Mouse (Mus musculus): ENCODE data around the gene Gm42957. TPM values are rescaled to one million over a fixed set of nuclear protein-coding genes. Genes with fewer than 3 reads are reported as not detected.

Gm42957 gene
- polyA plus RNA-seq (2014; fragmentation: Illumina TruSeq; extraction: RNeasy Lipid Tissue Mini Kit (QIAGEN cat#74804); ENCODE audit: low read depth, low replicate concordance) = not detected

DNA sequence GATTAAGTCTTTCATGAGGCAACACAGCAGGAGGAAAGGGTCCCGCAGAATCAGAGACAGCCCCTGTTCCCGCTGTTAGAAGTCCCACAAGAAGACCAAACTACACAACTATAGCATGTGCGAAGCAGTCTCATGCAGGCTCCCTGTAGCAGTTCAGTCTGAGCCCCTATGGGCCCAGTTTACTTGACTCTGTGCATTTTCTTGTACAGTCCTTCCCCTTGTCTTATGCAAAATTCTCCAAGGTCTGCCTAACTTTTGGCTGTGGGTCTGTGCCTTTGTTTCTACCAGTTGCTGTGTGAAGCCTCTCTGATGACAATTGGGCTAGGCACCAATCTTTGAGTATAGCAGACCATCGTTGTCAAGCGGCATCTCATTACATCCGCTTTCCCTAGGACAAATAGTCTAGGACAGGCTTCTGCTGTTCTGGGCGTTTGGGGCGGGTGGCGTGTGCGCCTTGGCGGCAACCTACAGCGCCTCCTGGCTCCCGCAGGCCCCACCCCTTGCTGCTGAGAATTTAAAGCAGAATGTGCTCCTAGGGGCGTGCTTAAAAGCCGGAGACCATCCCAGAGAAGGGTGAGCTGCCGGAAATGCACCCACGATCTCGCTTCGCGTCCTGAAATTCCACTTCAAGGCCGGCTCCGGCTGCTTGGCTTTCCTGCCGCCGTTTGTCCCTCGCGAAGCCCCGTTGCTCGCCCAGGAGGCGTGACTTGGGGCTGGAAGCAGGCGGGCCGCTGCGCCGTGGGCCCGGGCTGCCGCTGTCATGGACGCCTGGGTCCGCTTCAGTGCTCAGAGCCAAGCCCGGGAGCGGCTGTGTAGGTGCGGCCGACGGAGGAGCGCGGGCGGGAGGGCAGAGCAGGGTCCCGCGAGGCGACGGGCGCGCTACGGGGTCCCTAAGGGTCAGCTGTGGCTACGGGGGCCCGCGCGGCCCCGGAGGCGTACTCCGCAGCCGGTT is at the start of gene Gm42957, which contains the start of gene Pex11b:
Gm42957 (plus strand) TSS at position 547 of the 952 bp plus-strand sequence.
Pex11b (plus strand) TSS at position 449 of the 952 bp plus-strand sequence.

DNA sequence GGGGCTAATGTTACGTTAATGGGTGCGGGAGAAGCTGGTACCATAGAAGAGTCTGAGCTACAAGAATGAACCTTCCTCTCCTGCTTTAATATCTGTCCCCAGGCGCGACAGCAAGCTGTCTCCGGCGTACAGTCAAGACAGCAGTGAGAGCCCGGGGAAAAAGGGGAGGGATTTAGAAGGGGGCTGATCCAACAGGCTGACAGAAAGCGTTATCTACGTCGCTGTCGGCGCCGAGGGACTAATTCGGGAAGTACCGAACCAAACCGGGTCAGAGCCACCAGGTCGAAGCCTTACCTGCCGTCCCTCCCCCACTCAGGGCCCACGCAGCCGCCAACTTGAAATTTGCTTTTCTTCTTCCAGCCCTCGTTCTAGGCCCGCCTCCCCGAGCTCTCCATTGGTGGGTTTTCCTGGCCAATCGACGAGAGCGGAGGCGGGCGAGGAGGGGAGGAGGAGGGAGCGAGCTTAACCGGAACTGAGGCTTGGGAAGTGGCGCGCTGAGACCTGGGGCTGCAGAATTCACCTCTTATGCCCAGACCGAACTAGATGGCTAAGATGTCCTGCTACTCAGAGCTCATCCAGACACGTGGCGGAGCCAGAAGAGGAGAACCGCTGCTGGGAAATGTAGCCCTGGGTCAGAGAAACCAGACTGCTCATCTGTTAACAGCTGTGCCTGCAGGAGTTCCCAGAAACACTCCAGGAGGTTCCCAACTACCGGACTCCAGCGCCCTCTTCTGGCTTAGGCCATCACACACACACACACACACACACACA is 41.3 kb upstream of the Gm42957 start, which contains the start of gene Polr3gl:
Polr3gl (minus strand) TSS at position 392 of the 771 bp plus-strand sequence.

GRCm38 (mm10) chr3:96596228-96596707 is 39.0 kb upstream of the Gm42957 start, which contains the start of gene Ankrd34a:
Gene Ankrd34a (plus strand): TSS chr3:96596636.

GRCm38 (mm10) chr3:96600639-96601250 is 34.5 kb upstream of the Gm42957 start, which contains the start of gene Lix1l:
Gene Lix1l (plus strand): TSS chr3:96601149.

DNA sequence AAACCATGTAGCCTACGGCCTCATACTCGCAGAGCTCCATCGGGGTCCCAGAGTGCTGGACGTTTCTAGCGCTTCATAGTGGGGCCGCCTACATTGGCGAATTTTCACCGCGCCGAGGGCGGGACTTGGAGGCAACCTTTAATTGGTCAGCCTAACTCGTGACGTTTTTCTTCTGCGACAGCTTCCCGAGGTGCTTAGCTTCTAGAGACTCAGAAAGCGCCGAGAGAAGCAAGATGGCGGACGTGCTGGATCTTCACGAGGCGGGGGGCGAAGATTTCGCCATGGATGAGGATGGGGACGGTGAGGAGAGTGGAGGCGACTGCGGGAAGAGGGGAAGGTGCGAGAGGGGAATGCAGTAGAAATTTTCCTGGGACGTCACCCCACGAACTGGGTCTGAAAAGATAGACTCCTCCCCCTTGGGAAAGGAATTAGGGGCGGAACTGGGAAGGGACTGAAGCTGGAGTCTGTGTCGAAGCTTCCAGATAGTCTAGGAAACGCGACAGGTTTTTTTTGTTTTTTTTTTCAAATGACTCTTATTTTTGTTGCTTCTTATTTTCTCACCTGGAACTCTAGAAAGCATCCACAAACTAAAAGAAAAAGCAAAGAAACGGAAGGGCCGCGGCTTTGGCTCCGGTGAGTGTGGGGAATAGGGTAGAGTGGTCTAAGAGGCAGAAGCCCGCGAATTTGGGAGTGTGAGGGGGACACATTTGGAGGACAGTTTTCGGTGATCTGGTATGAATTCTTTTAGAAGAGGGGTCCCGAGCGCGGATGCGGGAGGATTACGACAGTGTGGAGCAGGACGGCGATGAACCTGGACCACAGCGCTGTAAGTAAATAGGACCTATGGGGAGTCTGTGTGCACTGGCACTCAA is 5.3 kb upstream of the Gm42957 start, which contains the start of gene Rbm8a:
Rbm8a (plus strand) TSS at position 205 of the 872 bp plus-strand sequence.

GRCm38 (mm10) chr3:96645018-96645649 is 9.9 kb downstream of the Gm42957 start, which contains the start of gene Itga10:
Gene Itga10 (plus strand): TSS chr3:96645584.

DNA sequence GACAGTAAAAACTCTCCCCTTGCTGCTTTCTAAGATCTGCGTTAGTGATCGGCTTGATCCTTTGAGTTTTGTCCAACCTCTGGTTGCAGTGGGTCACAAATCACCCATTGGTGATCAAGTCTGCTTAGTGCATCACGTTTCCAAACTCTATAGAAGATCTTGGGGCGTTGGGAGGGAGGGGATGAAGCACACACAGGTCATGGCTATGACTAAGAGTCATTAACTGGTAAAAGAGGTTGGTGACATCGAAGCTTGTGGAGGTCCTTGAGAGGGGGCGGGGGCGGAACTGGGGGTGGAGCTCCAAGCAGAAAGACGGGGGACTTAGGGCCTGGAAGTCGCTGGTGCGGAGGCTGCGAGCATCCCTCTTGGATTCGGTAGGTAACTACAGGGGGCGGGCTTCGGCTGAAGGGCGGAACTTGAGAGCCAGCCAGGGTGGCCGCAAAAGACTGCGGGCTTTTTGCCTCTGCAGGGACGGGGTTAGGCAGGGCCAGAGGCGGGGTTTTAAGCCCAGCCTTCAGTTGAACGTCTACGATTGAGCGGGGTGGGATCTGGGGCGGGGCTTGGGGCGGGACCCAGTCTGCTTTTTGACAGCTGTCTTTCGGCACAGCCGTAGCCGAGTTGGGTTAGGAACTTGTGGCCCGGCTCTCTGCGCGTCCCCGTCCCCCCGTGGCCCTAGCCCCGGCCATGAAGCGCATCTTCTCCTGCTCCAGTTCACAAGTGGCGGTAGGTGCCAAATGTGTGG is 34.6 kb downstream of the Gm42957 start, which contains the start of gene Ankrd35:
Ankrd35 (plus strand) TSS at position 405 of the 742 bp plus-strand sequence.

GRCm38 (mm10) chr3:96696198-96696765 is 61.0 kb downstream of the Gm42957 start, which contains the start of gene Pias3:
Gene Pias3 (plus strand): TSS chr3:96696384.

Other genes with a start within 250 kb of the Gm42957 start
- gene BC107364, start 183.2 kb upstream of the Gm42957 start, polyA plus RNA-seq (2014; fragmentation: Illumina TruSeq; extraction: RNeasy Lipid Tissue Mini Kit (QIAGEN cat#74804); ENCODE audit: low read depth, low replicate concordance) = 3.0 TPM
- gene Hfe2, start 110.3 kb upstream of the Gm42957 start, polyA plus RNA-seq (2014; fragmentation: Illumina TruSeq; extraction: RNeasy Lipid Tissue Mini Kit (QIAGEN cat#74804); ENCODE audit: low read depth, low replicate concordance) = 5.7 TPM
- gene Txnip, start 77.5 kb upstream of the Gm42957 start, polyA plus RNA-seq (2014; fragmentation: Illumina TruSeq; extraction: RNeasy Lipid Tissue Mini Kit (QIAGEN cat#74804); ENCODE audit: low read depth, low replicate concordance) = 45.4 TPM
- not detected for gene Gm16253, start 58.5 kb upstream of the Gm42957 start, polyA plus RNA-seq (2014; fragmentation: Illumina TruSeq; extraction: RNeasy Lipid Tissue Mini Kit (QIAGEN cat#74804); ENCODE audit: low read depth, low replicate concordance)
- 42.6 TPM for gene Polr3gl, start 41.3 kb upstream of the Gm42957 start, polyA plus RNA-seq (2014; fragmentation: Illumina TruSeq; extraction: RNeasy Lipid Tissue Mini Kit (QIAGEN cat#74804); ENCODE audit: low read depth, low replicate concordance)
- gene Ankrd34a, start 38.8 kb upstream of the Gm42957 start, polyA plus RNA-seq (2014; fragmentation: Illumina TruSeq; extraction: RNeasy Lipid Tissue Mini Kit (QIAGEN cat#74804); ENCODE audit: low read depth, low replicate concordance) = not detected
- gene Lix1l, start 34.3 kb upstream of the Gm42957 start, polyA plus RNA-seq (2014; fragmentation: Illumina TruSeq; extraction: RNeasy Lipid Tissue Mini Kit (QIAGEN cat#74804); ENCODE audit: low read depth, low replicate concordance) = 10.0 TPM
- gene Rbm8a, start 5.5 kb upstream of the Gm42957 start, polyA plus RNA-seq (2014; fragmentation: Illumina TruSeq; extraction: RNeasy Lipid Tissue Mini Kit (QIAGEN cat#74804); ENCODE audit: low read depth, low replicate concordance) = 20.2 TPM
- 22.0 TPM for gene Pex11b, start 98 bp upstream of the Gm42957 start, polyA plus RNA-seq (2014; fragmentation: Illumina TruSeq; extraction: RNeasy Lipid Tissue Mini Kit (QIAGEN cat#74804); ENCODE audit: low read depth, low replicate concordance)
- 0.17 TPM for gene Itga10, start 10.1 kb downstream of the Gm42957 start, polyA plus RNA-seq (2014; fragmentation: Illumina TruSeq; extraction: RNeasy Lipid Tissue Mini Kit (QIAGEN cat#74804); ENCODE audit: low read depth, low replicate concordance)
- 0.17 TPM for gene Ankrd35, start 34.7 kb downstream of the Gm42957 start, polyA plus RNA-seq (2014; fragmentation: Illumina TruSeq; extraction: RNeasy Lipid Tissue Mini Kit (QIAGEN cat#74804); ENCODE audit: low read depth, low replicate concordance)
- 1.3 TPM for gene Pias3, start 60.9 kb downstream of the Gm42957 start, polyA plus RNA-seq (2014; fragmentation: Illumina TruSeq; extraction: RNeasy Lipid Tissue Mini Kit (QIAGEN cat#74804); ENCODE audit: low read depth, low replicate concordance)
- 0.10 TPM for gene Nudt17, start 73.1 kb downstream of the Gm42957 start, polyA plus RNA-seq (2014; fragmentation: Illumina TruSeq; extraction: RNeasy Lipid Tissue Mini Kit (QIAGEN cat#74804); ENCODE audit: low read depth, low replicate concordance)
- gene Polr3c, start 92.2 kb downstream of the Gm42957 start, polyA plus RNA-seq (2014; fragmentation: Illumina TruSeq; extraction: RNeasy Lipid Tissue Mini Kit (QIAGEN cat#74804); ENCODE audit: low read depth, low replicate concordance) = 29.0 TPM
- 36.1 TPM for gene Rnf115, start 92.2 kb downstream of the Gm42957 start, polyA plus RNA-seq (2014; fragmentation: Illumina TruSeq; extraction: RNeasy Lipid Tissue Mini Kit (QIAGEN cat#74804); ENCODE audit: low read depth, low replicate concordance)
- 152 TPM for gene Pdzk1, start 193.8 kb downstream of the Gm42957 start, polyA plus RNA-seq (2014; fragmentation: Illumina TruSeq; extraction: RNeasy Lipid Tissue Mini Kit (QIAGEN cat#74804); ENCODE audit: low read depth, low replicate concordance)
- not detected for gene Cd160, start 193.9 kb downstream of the Gm42957 start, polyA plus RNA-seq (2014; fragmentation: Illumina TruSeq; extraction: RNeasy Lipid Tissue Mini Kit (QIAGEN cat#74804); ENCODE audit: low read depth, low replicate concordance)

Data from testis, adult 10 weeks (tissue).